Mouse (Mus musculus) gastrocnemius, postnatal 25 days (tissue): Measurements from ENCODE around the gene Wbp2nl. TPM values are rescaled to one million over a fixed set of nuclear protein-coding genes. Genes with fewer than 3 reads are reported as not detected.
"Not testable (repeated sequence)": the region's sequence is repeated elsewhere in the genome, so short reads cannot be mapped to it uniquely, and the experiment has no call there.

ENCODE experiments used
- DNase-seq: peaks from one replicate; pipeline ENCODE4 v3.0.0; 2022
- total RNA-seq, 2 experiments: library from RNA; stranded (reverse); gene quantifications; 1 replicate in 1 of 2; 2 replicates in 1 of 2; pipeline ENCODE4 v1.2.3; 2021

The Wbp2nl gene
- total RNA-seq, 2 experiments from 2014 or later, result not detected

- DNase-seq, result no peak
These were observed 50.2 kb downstream of the Wbp2nl start for GRCm38 (mm10) chr15:82348999-82349341.

- DNase-seq, result no peak
These were observed 51.6 kb downstream of the Wbp2nl start for GRCm38 (mm10) chr15:82350349-82350748.

DNA sequence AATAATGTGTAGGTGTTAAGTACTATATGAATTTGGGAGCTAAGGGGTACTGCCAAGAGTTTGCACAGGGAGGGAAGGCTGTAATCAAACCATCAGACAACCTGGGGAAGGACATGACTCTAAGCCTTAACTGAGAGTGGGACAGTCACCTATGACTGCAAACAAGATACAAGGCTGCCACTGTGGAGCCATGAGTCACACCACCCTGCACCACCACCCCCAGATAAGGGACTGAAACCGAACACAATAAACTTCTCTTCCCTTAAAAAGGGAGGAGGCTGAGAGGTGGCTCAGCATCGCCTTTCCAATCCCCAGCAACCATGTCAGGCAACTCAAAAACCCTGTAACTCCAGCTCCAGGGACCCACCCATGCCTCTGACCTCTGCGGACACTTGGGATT, 52.7 kb downstream of the Wbp2nl start:
- no peak for DNase-seq

GRCm38 (mm10) chr15:82353078-82353744, 54.5 kb downstream of the Wbp2nl start:
- no peak for DNase-seq

DNA sequence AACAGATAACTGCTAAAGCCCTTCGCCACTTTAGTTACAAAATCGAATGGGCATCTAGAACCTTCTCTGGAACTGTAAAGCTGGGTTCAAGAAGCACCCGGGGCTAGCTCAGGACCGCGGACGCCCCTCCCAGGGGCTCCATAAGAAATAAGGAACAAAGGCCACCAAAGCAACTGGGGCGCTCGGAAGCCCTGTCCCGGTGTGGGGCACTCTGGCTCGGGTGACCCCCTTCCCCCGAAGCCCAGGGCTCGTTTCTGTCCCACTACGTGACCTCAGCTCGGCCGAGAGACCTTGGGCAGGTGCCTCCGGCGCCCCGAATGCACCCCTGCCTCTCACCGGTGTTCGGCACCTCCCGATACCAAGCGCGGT, 55.0 kb downstream of the Wbp2nl start:
- DNase-seq, result no peak

DNA sequence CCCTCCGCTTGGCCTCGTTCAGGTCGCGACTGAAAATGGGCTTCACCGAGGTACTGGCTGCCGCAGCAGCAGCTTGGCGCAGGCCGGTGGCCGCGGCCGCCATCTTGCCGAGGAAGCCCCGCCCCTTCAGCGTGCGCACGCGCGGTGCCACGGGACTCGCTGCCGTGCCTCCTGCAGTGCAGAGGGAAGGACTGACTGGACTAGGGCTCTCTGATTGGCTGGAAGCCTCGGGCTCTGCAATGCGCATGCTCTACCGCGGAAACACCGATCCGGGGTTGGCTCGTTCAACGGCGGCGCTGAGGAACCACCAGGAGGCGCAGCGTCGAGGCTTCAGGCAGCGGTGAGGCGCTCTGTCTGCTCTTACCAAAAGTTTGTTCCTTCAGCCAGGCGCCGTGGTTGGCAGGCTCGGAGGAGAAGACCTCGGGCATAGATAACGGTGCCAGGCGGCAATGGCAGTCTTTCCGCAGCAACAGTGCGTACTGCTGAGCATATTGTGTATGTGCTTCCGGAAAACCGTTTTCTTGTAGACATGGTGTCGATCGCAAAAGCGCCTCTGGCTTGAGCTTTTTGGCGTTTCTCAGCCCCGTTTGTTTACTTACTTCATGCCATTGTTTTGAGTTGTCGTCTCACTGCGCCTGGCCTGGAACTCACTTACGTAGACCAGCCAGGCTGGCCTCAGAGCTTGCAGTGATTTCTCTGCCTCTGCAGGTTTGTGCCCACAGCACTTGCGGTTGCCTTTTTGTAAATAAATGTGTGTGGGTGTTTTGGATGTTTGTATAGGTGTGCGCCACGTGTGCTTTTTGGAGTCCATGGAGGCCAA, 55.6 kb downstream of the Wbp2nl start, which contains the start of gene Ndufa6:
TSS of gene Ndufa6 (minus strand) at position 197 of the 820 bp plus-strand sequence.
- DNase-seq, result peak; percentile 97

DNA sequence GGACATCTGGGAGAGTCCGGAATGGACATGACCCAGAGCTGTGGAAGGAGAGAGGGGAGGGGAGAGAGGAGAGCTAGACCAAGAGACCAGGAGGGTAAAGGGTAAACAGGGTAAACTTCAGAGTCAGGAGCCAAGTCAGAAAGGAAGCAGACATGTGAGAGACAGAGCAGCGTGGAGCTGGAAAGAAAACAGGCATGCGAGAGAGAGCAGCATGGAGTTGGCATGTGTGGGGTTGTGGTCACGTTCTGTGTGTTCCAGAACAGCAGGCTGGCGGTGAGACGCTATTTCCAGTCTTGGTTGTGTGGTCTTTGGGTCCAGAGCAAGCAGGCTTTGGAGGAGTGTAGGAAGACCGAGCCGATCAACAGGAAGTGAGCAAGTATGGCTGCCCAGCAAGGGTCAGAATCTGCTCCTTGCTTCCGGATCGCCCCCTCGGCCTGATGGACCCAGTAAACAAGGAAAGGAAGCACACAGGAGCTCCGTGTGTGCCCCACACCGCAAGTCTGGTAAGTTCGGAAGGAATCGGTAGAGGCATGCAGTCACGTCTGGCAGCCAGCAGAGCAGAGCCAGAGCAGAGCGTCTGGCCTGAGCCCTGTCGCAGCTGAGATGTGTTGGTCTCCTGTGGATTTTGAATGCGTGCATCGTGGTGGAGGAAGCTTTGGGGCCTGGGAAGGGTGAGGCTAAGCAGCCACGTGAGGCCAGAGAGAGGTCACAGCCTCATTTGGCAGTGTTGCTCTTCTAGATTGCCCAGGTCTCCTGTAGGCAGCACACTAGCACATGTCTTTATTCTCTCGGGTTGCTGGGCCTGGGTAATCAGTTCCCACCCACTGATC, 59.9 kb downstream of the Wbp2nl start:
- no peak for DNase-seq

GRCm38 (mm10) chr15:82361459-82362018, 62.8 kb downstream of the Wbp2nl start:
- peak; percentile 65 for DNase-seq

- no peak for DNase-seq
These were observed 63.5 kb downstream of the Wbp2nl start for GRCm38 (mm10) chr15:82362234-82362633.

DNA sequence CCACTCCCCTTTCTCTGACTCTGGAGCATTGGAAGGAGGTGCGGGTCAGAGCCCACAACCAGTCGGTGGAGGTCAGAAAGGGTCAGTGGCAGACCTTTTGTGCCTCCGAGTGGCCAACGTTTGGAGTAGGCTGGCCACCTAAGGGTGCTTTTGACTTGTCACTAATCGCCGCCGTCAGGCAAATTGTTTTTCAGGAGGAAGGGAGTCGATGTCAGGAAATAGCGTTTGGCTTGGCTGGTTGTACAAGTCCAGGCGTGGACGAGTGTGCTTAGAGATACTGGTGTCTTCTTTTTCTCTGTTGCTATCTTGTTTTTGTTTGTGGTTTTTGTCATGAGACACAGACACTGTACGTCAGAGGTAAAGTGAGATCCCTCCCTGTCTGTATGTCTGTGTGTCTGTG, 65.0 kb downstream of the Wbp2nl start:
- DNase-seq, result not testable (repeated sequence)

Other genes with a start within 250 kb of the Wbp2nl start
- gene 4930407I10Rik, start 239.8 kb upstream of the Wbp2nl start, total RNA-seq, result not detected
- gene Mei1, start 229.0 kb upstream of the Wbp2nl start, total RNA-seq, result under 1 TPM; 0.08 to 0.24 TPM
- 10 to 100 TPM in 1 of 2 experiments, 1 to 10 TPM in 1; 8.0 to 16.5 TPM for gene Ccdc134, start 171.0 kb upstream of the Wbp2nl start, total RNA-seq
- 10 to 100 TPM; 12.1 to 14.1 TPM for gene Srebf2, start 151.8 kb upstream of the Wbp2nl start, total RNA-seq
- not detected for gene Shisa8, start 86.1 kb upstream of the Wbp2nl start, total RNA-seq
- not detected for gene Tnfrsf13c, start 74.6 kb upstream of the Wbp2nl start, total RNA-seq
- gene Cenpm, start 54.2 kb upstream of the Wbp2nl start, total RNA-seq, result under 1 TPM in 1 of 2 experiments, not detected in 1; 0.75 TPM
- not detected for gene 1500009C09Rik, start 46.6 kb upstream of the Wbp2nl start, total RNA-seq
- under 1 TPM; 0.54 to 1.00 TPM for gene Sept3, start 24.1 kb upstream of the Wbp2nl start, total RNA-seq
- 10 to 100 TPM; 13.1 to 15.0 TPM for gene Naga, start 40.0 kb downstream of the Wbp2nl start, total RNA-seq
- gene Pheta2, start 40.0 kb downstream of the Wbp2nl start, total RNA-seq, result under 1 TPM; 0.87 to 0.96 TPM
- 100 to 1,000 TPM; 126 to 130 TPM for gene Smdt1, start 40.0 kb downstream of the Wbp2nl start, total RNA-seq
- gene Ndufa6, start 55.4 kb downstream of the Wbp2nl start, total RNA-seq, result 100 to 1,000 TPM; 489 to 502 TPM
- 10 to 100 TPM; 11.7 to 13.3 TPM for gene Cyp2d22, start 81.3 kb downstream of the Wbp2nl start, total RNA-seq
- gene Cyp2d11, start 95.1 kb downstream of the Wbp2nl start, total RNA-seq, result under 1 TPM in 1 of 2 experiments, not detected in 1; 0.27 TPM
- not detected for gene Cyp2d10, start 108.2 kb downstream of the Wbp2nl start, total RNA-seq
- not detected for gene Cyp2d9, start 134.5 kb downstream of the Wbp2nl start, total RNA-seq